Mouse (Mus musculus): ENCODE results near the gene Mapkapk5. TPM values are rescaled to one million over a fixed set of nuclear protein-coding genes. Genes with fewer than 3 reads are reported as not detected.
"Not testable (repeated sequence)": the region's sequence is repeated elsewhere in the genome, so short reads cannot be mapped to it uniquely, and the experiment has no call there.

The Mapkapk5 gene
- total and polyA plus RNA-seq, 2 experiments from 2014 or later: 45.8 to 78.0 TPM

GRCm38 (mm10) chr5:121518983-121519382 lies 26.7 kb downstream of the Mapkapk5 start:
- Histone ChIP-seq H3K9me3 (ENCODE audit: low read length) (no peaks in the 10 kb centered on the region), H3K36me3 (ENCODE audit: insufficient read depth, low read length) (peaks cover 12% of the 10 kb centered on the region), H3K4me2 (ENCODE audit: low read depth, low read length, poor library complexity, severe bottlenecking) (no peak overlapping the region), H3K27ac (ENCODE audit: low read depth, low read length) (no peak overlapping the region), H3K4me1 (ENCODE audit: insufficient read depth, low read length) (no peaks in the 10 kb centered on the region), H3K9ac (replicated peaks; ENCODE audit: low read length, poor library complexity, severe bottlenecking) (no peak overlapping the region), H3K27me3 (ENCODE audit: insufficient read depth, low read length) (no peaks in the 10 kb centered on the region), H3K4me3 (ENCODE audit: low read depth, low read length) (no peak overlapping the region)
- DNase-seq (ENCODE audit: low spot score) (no peak), ATAC-seq (ENCODE audit: low FRiP score) (no peak)
- TF ChIP-seq CTCF (IDR thresholded peaks at IDR 0.05): no peak
- 95% methylated on average over 9 of the region's 9 CpGs for WGBS

GRCm38 (mm10) chr5:121510009-121510408 lies 35.7 kb downstream of the Mapkapk5 start:
- Histone ChIP-seq H3K36me3 (ENCODE audit: insufficient read depth, low read length) (no peaks in the 10 kb centered on the region), H3K27me3 (ENCODE audit: insufficient read depth, low read length) (no peaks in the 10 kb centered on the region), H3K4me1 (ENCODE audit: insufficient read depth, low read length) (no peaks in the 10 kb centered on the region), H3K9ac (replicated peaks; ENCODE audit: low read length, poor library complexity, severe bottlenecking) (no peak overlapping the region), H3K9me3 (ENCODE audit: low read length) (no peaks in the 10 kb centered on the region), H3K4me3 (ENCODE audit: low read depth, low read length) (no peak overlapping the region), H3K27ac (ENCODE audit: low read depth, low read length) (no peak overlapping the region), H3K4me2 (ENCODE audit: low read depth, low read length, poor library complexity, severe bottlenecking) (no peak overlapping the region)
- WGBS: 81% methylated on average over 7 of the region's 7 CpGs
- no peak for ATAC-seq (ENCODE audit: low FRiP score)
- TF ChIP-seq CTCF (IDR thresholded peaks at IDR 0.05): no peak
- DNase-seq (ENCODE audit: low spot score): no peak

GRCm38 (mm10) chr5:121506846-121507245 lies 38.9 kb downstream of the Mapkapk5 start:
- WGBS: 97% methylated on average over 1 of the region's 1 CpGs
- Histone ChIP-seq H3K9me3 (ENCODE audit: low read length) (no peaks in the 10 kb centered on the region), H3K9ac (replicated peaks; ENCODE audit: low read length, poor library complexity, severe bottlenecking) (no peak overlapping the region), H3K4me3 (ENCODE audit: low read depth, low read length) (no peak overlapping the region), H3K27ac (ENCODE audit: low read depth, low read length) (no peak overlapping the region), H3K4me1 (ENCODE audit: insufficient read depth, low read length) (no peaks in the 10 kb centered on the region), H3K4me2 (ENCODE audit: low read depth, low read length, poor library complexity, severe bottlenecking) (no peak overlapping the region), H3K27me3 (ENCODE audit: insufficient read depth, low read length) (no peaks in the 10 kb centered on the region), H3K36me3 (ENCODE audit: insufficient read depth, low read length) (no peaks in the 10 kb centered on the region)
- no peak for ATAC-seq (ENCODE audit: low FRiP score)
- no peak for TF ChIP-seq CTCF (IDR thresholded peaks at IDR 0.05)
- no peak for DNase-seq (ENCODE audit: low spot score)

GRCm38 (mm10) chr5:121503231-121503630 lies 42.5 kb downstream of the Mapkapk5 start, which contains the start of gene Adam1b:
Gene Adam1b, minus strand, starts transcription at chr5:121503435.
- WGBS: 88% methylated on average over 3 of the region's 3 CpGs
- Histone ChIP-seq H3K27ac (ENCODE audit: low read depth, low read length) (no peak within 1 kb of the TSS), H3K9ac (replicated peaks; ENCODE audit: low read length, poor library complexity, severe bottlenecking) (no peak within 1 kb of the TSS), H3K9me3 (ENCODE audit: low read length) (no peaks in the 10 kb centered on the region), H3K4me1 (ENCODE audit: insufficient read depth, low read length) (no peaks in the 10 kb centered on the region), H3K4me3 (ENCODE audit: low read depth, low read length) (no peak within 1 kb of the TSS), H3K27me3 (ENCODE audit: insufficient read depth, low read length) (no peaks in the 10 kb centered on the region), H3K36me3 (ENCODE audit: insufficient read depth, low read length) (no peaks in the 10 kb centered on the region), H3K4me2 (ENCODE audit: low read depth, low read length, poor library complexity, severe bottlenecking) (no peak within 1 kb of the TSS)
- no peak for TF ChIP-seq CTCF (IDR thresholded peaks at IDR 0.05)
- no peak for ATAC-seq (ENCODE audit: low FRiP score)
- no peak for DNase-seq (ENCODE audit: low spot score)

- H3K4me3 ChIP-seq (ENCODE audit: low read depth, low read length); H3K4me2 ChIP-seq (ENCODE audit: low read depth, low read length, poor library complexity, severe bottlenecking); H3K4me1 ChIP-seq (ENCODE audit: insufficient read depth, low read length); H3K36me3 ChIP-seq (ENCODE audit: insufficient read depth, low read length); H3K27me3 ChIP-seq (ENCODE audit: insufficient read depth, low read length); H3K27ac ChIP-seq (ENCODE audit: low read depth, low read length); DNase-seq (ENCODE audit: low spot score); H3K9me3 ChIP-seq (ENCODE audit: low read length); ATAC-seq (ENCODE audit: low FRiP score); H3K9ac ChIP-seq (replicated peaks; ENCODE audit: low read length, poor library complexity, severe bottlenecking): not testable (repeated sequence)
- 72% methylated on average over 10 of the region's 17 CpGs for WGBS
These were observed 44.2 kb downstream of the Mapkapk5 start for GRCm38 (mm10) chr5:121501424-121501996.

- Histone ChIP-seq H3K36me3 (ENCODE audit: insufficient read depth, low read length) (no peaks in the 10 kb centered on the region), H3K27me3 (ENCODE audit: insufficient read depth, low read length) (no peaks in the 10 kb centered on the region), H3K9me3 (ENCODE audit: low read length) (no peaks in the 10 kb centered on the region), H3K4me3 (ENCODE audit: low read depth, low read length) (no peak overlapping the region), H3K4me2 (ENCODE audit: low read depth, low read length, poor library complexity, severe bottlenecking) (no peak overlapping the region), H3K4me1 (ENCODE audit: insufficient read depth, low read length) (no peaks in the 10 kb centered on the region), H3K27ac (ENCODE audit: low read depth, low read length) (no peak overlapping the region), H3K9ac (replicated peaks; ENCODE audit: low read length, poor library complexity, severe bottlenecking) (no peak overlapping the region)
- TF ChIP-seq CTCF (IDR thresholded peaks at IDR 0.05): no peak
- DNase-seq (ENCODE audit: low spot score) (no peak), ATAC-seq (ENCODE audit: low FRiP score) (no peak)
- WGBS: 75% methylated on average over 7 of the region's 7 CpGs
These were observed 45.0 kb downstream of the Mapkapk5 start for GRCm38 (mm10) chr5:121500719-121501118.

Data from midbrain, postnatal 0 days (tissue).